Mouse (Mus musculus) T-helper 17 cell (primary cell): ENCODE data around the gene Dnpep.

Experiments used
- in situ Hi-C, 2 experiments: fragments of 300-600 bp; cut with MboI, MseI; formaldehyde crosslinking; loops; 1 replicate in 1 of 2; 2 replicates in 1 of 2; pipeline ENCODE4 v1.15.1; 2025; ENCODE audit warnings: high pct_unique_total_duplicates in 2 of 2

Gene Dnpep

GRCm38 (mm10) chr1:75336461-75336860 lies 18.7 kb upstream of the Dnpep start:
- in situ Hi-C loops: no loop called here

- in situ Hi-C loops: no loop called here
Observed at GRCm38 (mm10) chr1:75331271-75331670, 13.5 kb upstream of the Dnpep start.

- in situ Hi-C loops: no loop called here
Observed at GRCm38 (mm10) chr1:75327461-75327860, 9.7 kb upstream of the Dnpep start.

- in situ Hi-C loops: loop anchor here in 1 of 2 experiments (5.0 to 10.0 kb wide), 4 partner anchors 82 to 722 kb away; partner anchors contain the start of genes Dnajb2, Glb1l, Stk16 and Tuba4a
Observed at GRCm38 (mm10) chr1:75319166-75319565, 1.4 kb upstream of the Dnpep start.

- in situ Hi-C loops: loop anchor here in 1 of 2 experiments (5.0 to 10.0 kb wide), 4 partner anchors 81 to 721 kb away; partner anchors contain the start of genes Dnajb2, Glb1l, Stk16 and Tuba4a
Observed at GRCm38 (mm10) chr1:75318736-75319135, 946 bp upstream of the Dnpep start.

GRCm38 (mm10) chr1:75318301-75318700 lies 511 bp upstream of the Dnpep start:
- in situ Hi-C loops: loop anchor here in 1 of 2 experiments (5.0 to 10.0 kb wide), 4 partner anchors 81 to 721 kb away; partner anchors contain the start of genes Dnajb2, Glb1l, Stk16 and Tuba4a

- in situ Hi-C loops: loop anchor here in 1 of 2 experiments (5.0 to 10.0 kb wide), 4 partner anchors 80 to 720 kb away; partner anchors contain the start of genes Dnajb2, Glb1l, Stk16 and Tuba4a
Observed at GRCm38 (mm10) chr1:75316861-75317240, 939 bp downstream of the Dnpep start.

GRCm38 (mm10) chr1:75315456-75316365 lies 2.1 kb downstream of the Dnpep start:
- in situ Hi-C loops: loop anchor here in 1 of 2 experiments (5.0 to 10.0 kb wide), 4 partner anchors 78 to 718 kb away; partner anchors contain the start of genes Dnajb2, Glb1l, Stk16 and Tuba4a

- in situ Hi-C loops: loop anchor here in 1 of 2 experiments (5.0 to 10.0 kb wide), 4 partner anchors 78 to 718 kb away; partner anchors contain the start of genes Dnajb2, Glb1l, Stk16 and Tuba4a
Observed at GRCm38 (mm10) chr1:75315011-75315410, 2.8 kb downstream of the Dnpep start.

GRCm38 (mm10) chr1:75311694-75312093 lies 6.1 kb downstream of the Dnpep start:
- in situ Hi-C loops: loop anchor here (5.0 to 10.0 kb wide), 3 partner anchors 49 to 184 kb away; partner anchors contain the start of genes Glb1l (in 1 of the 2), Nhej1 (in 1 of the 2), Ptprn (in 1 of the 2) and Stk16 (in 1 of the 2)

- in situ Hi-C loops: no loop called here
Observed at GRCm38 (mm10) chr1:75304662-75305061, 13.1 kb downstream of the Dnpep start.

- in situ Hi-C loops: loop anchor here in 1 of 2 experiments (10.0 kb wide), 1 partner anchor 239 kb away; no protein-coding TSS in a partner anchor
Observed at GRCm38 (mm10) chr1:75294294-75294693, 23.5 kb downstream of the Dnpep start.

GRCm38 (mm10) chr1:75293331-75293701 lies 24.5 kb downstream of the Dnpep start:
- in situ Hi-C loops: loop anchor here in 1 of 2 experiments (10.0 kb wide), 1 partner anchor 239 kb away; no protein-coding TSS in a partner anchor

GRCm38 (mm10) chr1:75292476-75293330 lies 25.1 kb downstream of the Dnpep start:
- in situ Hi-C loops: loop anchor here in 1 of 2 experiments (10.0 kb wide), 1 partner anchor 238 kb away; no protein-coding TSS in a partner anchor

GRCm38 (mm10) chr1:75291321-75291720 lies 26.5 kb downstream of the Dnpep start:
- in situ Hi-C loops: loop anchor here in 1 of 2 experiments (10.0 kb wide), 1 partner anchor 237 kb away; no protein-coding TSS in a partner anchor

GRCm38 (mm10) chr1:75290582-75290981 lies 27.2 kb downstream of the Dnpep start:
- in situ Hi-C loops: loop anchor here in 1 of 2 experiments (10.0 kb wide), 1 partner anchor 236 kb away; no protein-coding TSS in a partner anchor

GRCm38 (mm10) chr1:75289888-75290431 lies 27.8 kb downstream of the Dnpep start:
- in situ Hi-C loops: loop anchor here in 1 of 2 experiments (10.0 kb wide), 1 partner anchor 235 kb away; no protein-coding TSS in a partner anchor

GRCm38 (mm10) chr1:75289376-75289775 lies 28.4 kb downstream of the Dnpep start:
- in situ Hi-C loops: no loop called here

GRCm38 (mm10) chr1:75284911-75285310 lies 32.9 kb downstream of the Dnpep start:
- in situ Hi-C loops: no loop called here

- in situ Hi-C loops: no loop called here
Observed at GRCm38 (mm10) chr1:75283017-75283416, 34.8 kb downstream of the Dnpep start.
